Mouse (Mus musculus): Measurements from ENCODE around the gene Itm2c. TPM values are rescaled to one million over a fixed set of nuclear protein-coding genes. Genes with fewer than 3 reads are reported as not detected.

The Itm2c gene
- 502 TPM for polyA plus RNA-seq (2017; shearing (Covaris generic))

DNA sequence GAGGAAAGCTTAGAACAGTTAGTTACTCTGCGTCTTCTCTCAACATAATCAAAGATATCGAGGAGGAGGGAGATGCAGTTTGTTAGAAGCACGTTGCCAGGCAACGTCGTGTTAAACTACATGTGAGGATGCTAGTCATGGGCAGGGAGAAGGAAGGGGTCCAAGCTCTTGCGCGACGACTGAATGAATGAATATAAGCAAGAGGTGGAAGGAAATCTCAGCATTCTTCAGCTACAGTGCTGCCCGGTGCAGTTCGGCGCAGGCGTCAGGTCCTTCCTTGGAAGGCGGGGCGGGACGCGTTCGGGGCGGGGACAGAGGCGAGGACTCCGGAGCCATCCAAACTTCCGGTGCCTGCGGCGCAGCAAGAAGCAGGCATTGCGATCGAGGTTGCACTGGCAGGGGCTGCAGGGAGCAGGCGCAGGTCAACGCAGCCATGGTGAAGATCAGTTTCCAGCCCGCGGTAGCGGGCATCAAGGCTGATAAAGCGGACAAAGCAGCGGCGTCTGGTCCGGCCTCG is at the start of gene Itm2c:
TSS of gene Itm2c (plus strand) at position 51 of the 517 bp plus-strand sequence.

GRCm38 (mm10) chr1:85928057-85928687 is 34.1 kb downstream of the Itm2c start, which contains the start of gene 4933407L21Rik:
Gene 4933407L21Rik, plus strand, starts transcription at chr1:85928483.

Other genes starting within 250 kb of the Itm2c start
- gene Sp100, start 244.3 kb upstream of the Itm2c start, polyA plus RNA-seq (2017; shearing (Covaris generic)): 916 TPM
- 36.7 TPM for gene A630001G21Rik, start 115.6 kb upstream of the Itm2c start, polyA plus RNA-seq (2017; shearing (Covaris generic))
- gene Cab39, start 100.8 kb upstream of the Itm2c start, polyA plus RNA-seq (2017; shearing (Covaris generic)): 25.3 TPM
- gene 4933407L21Rik, start 34.2 kb downstream of the Itm2c start, polyA plus RNA-seq (2017; shearing (Covaris generic)): 0.29 TPM
- gene Gpr55, start 66.7 kb downstream of the Itm2c start, polyA plus RNA-seq (2017; shearing (Covaris generic)): 15.0 TPM
- not detected for gene Spata3, start 122.5 kb downstream of the Itm2c start, polyA plus RNA-seq (2017; shearing (Covaris generic))
- not detected for gene 2810459M11Rik, start 151.6 kb downstream of the Itm2c start, polyA plus RNA-seq (2017; shearing (Covaris generic))
- 126 TPM for gene Psmd1, start 170.1 kb downstream of the Itm2c start, polyA plus RNA-seq (2017; shearing (Covaris generic))
- 0.32 TPM for gene Htr2b, start 217.7 kb downstream of the Itm2c start, polyA plus RNA-seq (2017; shearing (Covaris generic))
- not detected for gene Gm21972, start 239.4 kb downstream of the Itm2c start, polyA plus RNA-seq (2017; shearing (Covaris generic))